Mouse (Mus musculus) natural killer cell, adult 2 months (primary cell): Measurements from ENCODE around the gene Lrguk.

Source experiments
- DNase-seq, 2 experiments: peaks; one replicate each; pipeline ENCODE4 v3.0.0; 2022; ENCODE audit warnings: low spot score in 2 of 2

The Lrguk gene

GRCm38 (mm10) chr6:34028933-34029745 is at the start of gene Lrguk:
Lrguk (plus strand) TSS chr6:34029448.
- DNase-seq: peak; percentile 72 to 83

- DNase-seq: no peak
Observed at GRCm38 (mm10) chr6:33982709-33983108, 46.5 kb upstream of the Lrguk start.

GRCm38 (mm10) chr6:33987132-33987531 is 42.1 kb upstream of the Lrguk start:
- DNase-seq: no peak

GRCm38 (mm10) chr6:33992213-33993034 is 36.8 kb upstream of the Lrguk start:
- no peak for DNase-seq

DNA sequence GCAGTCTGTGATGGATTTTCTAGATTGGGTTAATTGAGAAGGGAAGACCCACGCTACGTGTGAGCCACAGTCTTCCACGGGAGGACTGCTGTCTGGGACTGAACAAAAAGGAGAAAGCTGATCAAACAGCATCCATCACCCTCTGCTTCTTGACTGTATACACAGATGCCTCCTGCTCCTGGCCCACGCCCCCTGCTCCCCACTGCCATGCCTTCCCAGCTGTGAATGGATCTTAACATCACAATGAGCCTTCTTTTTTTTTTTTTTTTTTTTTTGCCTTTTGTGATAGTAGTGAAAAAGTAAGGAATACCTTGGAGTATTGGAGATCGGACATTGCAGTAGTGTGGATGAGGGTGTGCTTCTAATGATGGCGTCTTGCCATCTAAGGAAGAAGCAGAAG is 35.4 kb upstream of the Lrguk start:
- no peak for DNase-seq

GRCm38 (mm10) chr6:33998590-33998989 is 30.7 kb upstream of the Lrguk start:
- DNase-seq: no peak

GRCm38 (mm10) chr6:33999530-33999929 is 29.7 kb upstream of the Lrguk start:
- no peak for DNase-seq

DNA sequence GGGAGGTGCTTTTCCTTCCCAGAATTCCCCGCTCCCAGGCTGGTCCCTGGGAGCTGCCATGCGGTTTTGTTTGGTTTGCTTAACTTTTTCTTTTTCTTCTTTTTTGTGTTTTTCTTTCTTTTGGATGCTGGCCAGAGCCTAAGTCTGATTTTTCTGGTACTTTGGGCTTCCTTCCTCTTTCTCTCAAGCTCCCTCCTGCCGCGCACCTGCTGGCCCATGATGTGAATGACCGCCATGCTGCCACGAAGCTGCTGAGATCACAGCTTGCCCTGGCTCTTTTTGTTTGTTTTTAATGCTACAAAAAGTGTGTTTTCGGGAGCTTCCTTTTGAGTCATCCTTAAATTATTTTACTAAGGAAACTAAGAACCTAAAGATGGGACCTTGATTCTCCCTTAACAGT is 28.6 kb upstream of the Lrguk start:
- DNase-seq: no peak

DNA sequence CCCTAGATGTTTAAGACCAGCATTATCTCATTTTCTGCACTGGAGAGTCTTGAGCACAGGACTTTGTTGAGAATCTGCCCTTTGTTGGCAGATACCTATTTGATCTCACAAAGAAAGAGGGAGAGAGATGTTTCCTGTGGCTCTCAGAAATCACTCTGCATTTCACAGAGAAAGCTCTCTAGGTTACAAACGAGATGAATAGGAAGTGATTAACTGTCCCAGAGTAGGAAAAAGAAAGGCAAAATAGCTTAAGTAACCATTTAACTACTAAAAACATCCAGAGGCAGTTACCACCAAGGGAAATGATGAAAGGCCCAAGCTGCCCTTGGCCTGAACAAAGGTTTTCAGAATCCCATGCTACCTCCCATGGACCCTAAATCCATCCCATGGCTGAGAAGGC is 26.2 kb upstream of the Lrguk start:
- no peak for DNase-seq

DNA sequence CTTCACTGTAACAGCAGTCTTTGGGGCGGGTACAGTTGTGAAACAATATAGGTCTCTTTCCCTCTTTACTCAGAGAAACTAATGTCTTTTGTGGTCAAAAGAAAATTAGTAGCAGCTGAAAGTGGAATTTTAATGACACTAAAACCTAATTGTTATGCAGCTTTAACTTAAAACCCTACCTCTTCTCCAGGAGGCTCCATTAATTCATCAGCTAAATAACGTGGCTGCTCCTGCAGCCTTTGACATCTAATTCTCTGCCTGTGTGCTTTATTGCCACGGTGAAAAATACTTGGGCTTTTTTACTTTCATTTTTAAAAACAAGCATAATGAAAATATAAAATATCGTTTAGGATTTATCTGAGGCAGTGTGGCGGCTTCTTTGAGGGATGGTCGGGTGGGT is 15.8 kb upstream of the Lrguk start:
- no peak for DNase-seq

DNA sequence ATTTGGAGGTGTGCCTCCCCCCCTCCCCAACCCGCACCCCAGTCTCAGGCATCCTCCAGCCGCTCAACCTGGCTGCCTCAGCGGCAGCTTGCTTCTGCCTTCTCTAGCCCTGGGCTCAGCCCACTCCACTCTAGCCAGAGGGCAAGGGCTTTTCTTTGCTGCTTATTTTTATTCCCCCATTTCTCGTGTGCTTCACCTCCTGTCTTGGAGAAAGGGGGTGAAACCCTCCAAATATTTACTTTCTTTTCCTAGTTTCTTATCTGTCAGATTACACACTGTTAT is 439 bp downstream of the Lrguk start:
- DNase-seq: no peak

GRCm38 (mm10) chr6:34034096-34034495 is 4.8 kb downstream of the Lrguk start:
- DNase-seq: no peak

DNA sequence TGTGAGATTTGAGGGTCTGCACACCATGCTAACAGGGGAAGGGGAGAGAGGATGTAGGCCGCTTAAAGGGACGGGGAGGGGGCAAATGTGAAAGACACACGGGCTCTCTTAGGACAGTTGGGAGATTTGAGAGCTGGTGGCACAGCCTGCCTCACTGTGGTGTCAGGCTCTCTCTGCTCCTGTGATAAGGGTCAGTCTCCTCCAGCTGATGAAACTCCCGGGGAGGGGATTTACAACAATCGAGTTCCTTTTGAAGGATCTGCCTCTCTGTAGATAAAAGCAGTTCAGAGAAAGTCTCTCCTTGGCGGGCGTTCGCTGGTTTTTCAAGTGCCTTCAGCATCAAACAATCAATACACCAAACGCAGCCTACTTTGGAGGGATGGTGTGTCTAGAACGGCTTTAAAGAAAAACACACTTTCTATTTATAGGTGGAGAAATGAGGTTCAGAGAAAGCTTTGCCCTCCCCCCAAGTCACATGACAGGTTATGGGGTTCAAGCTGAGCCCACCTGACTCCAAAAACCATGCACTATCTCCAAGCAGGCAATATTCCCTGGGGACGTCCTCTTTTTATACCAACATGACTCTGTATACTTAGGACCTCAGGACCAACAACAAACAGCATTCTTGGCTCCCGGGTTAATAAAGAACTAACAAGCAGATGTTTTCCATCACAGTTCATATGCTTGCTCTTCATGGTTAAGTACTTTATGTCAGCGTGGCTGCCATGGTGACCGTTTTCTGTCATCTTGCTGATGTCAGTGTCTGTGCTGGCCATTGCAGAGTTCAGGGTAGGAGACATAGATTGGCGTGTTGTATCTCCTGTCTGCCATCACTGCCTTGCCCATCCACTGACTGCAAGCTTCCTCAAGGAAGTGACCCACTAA is 5.6 kb downstream of the Lrguk start:
- DNase-seq: no peak

GRCm38 (mm10) chr6:34040624-34041235 is 11.5 kb downstream of the Lrguk start:
- DNase-seq: peak; percentile 46 to 73

GRCm38 (mm10) chr6:34041589-34042280 is 12.5 kb downstream of the Lrguk start:
- no peak for DNase-seq

DNA sequence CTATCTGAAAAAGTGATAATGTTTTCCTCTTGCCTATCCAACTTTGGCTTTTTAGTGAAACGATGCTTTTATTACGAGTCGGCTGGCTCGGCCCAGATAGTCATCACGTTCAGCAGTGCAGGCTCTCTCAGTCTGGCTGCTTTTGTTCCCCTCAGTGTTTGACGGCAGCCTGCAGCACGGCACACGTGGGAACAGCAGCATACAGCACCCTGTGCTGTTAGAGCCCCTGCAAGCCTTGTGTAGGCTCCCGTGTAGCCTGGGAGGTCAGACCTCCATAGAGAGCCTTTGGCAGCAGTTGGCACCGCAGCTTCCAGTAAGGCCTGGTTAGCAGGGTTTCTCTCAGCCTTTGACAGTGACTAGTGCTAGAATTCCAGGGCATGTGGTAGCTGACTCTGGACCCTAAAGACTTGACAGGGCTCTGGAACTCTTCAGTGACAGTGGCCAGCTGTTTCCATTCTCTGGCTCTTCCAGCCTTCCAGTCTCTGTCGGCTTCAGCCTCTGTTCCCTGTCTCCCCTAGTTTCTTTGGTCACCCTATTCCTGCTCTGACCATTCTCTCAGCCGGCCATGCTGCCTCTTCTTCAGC is 15.1 kb downstream of the Lrguk start:
- no peak for DNase-seq

GRCm38 (mm10) chr6:34044846-34045540 is 15.7 kb downstream of the Lrguk start:
- no peak for DNase-seq

DNA sequence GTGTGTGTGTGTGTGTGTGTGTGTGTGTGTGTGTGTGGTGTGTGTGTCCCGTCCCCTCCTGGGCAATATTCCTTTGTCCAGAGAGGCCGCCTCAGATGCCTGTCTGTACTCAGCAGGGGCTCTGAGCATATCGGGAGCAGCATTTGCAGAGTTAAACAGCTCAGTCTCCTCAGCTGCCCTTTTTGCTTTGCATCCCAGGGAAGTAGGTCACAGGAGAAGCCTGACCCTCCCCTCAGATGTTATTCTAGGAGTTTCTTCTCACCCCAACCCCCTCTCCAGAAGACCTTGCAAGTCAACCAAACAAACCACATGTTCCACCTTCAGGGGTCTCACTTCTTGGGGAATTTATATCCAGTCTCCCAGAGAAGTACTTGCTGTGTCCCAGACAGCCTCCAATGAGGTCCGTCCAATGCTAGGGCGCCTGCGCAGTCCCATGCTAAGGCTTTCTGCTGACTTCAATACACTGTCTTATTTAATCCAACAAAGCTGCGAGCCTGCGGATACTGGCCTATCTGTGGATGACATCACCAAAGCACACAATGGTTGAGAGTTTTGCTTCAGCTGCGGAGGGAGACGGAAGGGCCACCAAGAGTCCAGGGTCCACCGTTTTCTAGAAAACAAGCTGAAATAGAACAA is 17.4 kb downstream of the Lrguk start:
- DNase-seq: no peak

DNA sequence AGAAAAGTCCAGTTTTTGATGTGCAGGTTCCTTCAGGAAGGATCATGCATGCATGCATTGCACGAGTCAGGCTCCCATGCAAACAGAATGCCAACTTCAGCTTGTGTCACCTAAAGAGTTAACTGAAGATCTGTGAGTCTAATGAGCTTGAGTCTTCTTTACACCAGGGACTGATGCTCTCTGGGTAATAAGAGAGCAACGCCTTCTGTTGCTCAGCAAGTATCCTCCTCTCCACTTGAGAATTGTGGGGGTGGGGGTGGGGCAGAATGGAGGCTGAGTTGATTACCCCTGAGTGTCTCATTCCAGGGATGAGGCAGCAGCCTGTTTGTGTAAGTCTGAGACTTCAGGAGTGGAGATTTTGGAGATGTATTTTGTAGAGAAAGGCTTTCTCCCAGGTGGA is 20.2 kb downstream of the Lrguk start:
- DNase-seq: no peak

GRCm38 (mm10) chr6:34059741-34060140 is 30.5 kb downstream of the Lrguk start:
- DNase-seq: no peak
